Mouse (Mus musculus): ENCODE results near the gene Tmub1.
A peak's percentile ranks its signal among the peaks of the same experiment; 100 is the strongest.

The Tmub1 gene

DNA sequence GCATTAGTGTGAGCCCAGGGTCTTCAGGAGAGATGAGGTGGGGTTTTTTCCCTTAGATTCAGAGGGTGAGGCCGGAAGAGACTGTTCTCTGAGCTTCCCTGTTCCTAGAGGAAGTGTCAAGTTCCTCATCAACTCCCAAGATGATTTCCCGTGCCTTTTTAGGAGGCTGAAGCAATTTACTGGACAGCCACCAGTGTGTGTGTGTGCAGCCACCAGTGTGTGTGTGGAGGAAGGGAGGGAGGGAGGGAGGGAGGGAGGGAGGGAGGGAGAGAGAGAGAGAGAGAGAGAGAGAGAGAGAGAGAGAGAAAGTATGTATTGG is 6.3 kb upstream of the Tmub1 start:
- no peak for DNase-seq (ENCODE audit: low spot score)

DNA sequence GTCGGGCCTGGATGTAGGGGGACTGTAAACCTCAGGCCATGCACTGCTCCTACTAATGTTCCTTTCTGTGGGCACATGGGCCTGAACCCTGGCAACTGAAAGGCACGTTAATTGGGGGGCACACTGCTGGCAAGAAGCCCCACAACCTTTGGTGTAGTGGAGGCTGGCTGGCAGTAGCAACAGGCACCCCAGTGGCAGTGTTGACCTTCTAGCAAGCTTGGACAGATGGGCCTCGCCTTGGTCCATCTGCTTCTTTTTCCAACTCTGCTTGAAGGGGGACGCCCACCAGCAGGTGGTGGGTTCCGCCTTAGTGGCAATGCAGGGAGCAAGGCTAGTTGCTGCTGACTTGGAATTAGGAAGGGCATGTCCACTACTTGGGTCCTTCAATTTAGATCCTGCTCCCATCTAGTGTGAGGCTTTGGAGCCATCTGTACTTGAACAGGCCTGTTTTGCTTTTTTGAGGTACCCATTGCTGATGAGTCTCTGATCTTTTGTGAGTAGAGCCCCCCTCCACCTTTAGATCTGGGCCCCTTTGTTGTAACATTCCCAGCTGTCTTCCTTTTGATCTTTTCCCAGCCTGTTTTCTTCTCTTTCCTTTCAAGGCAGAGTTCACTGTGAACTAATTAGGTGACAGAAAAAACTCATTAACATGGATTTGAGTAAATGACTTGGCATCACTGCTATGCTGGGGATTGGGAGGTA is 5.8 kb upstream of the Tmub1 start:
- DNase-seq (ENCODE audit: low spot score), result no peak

DNA sequence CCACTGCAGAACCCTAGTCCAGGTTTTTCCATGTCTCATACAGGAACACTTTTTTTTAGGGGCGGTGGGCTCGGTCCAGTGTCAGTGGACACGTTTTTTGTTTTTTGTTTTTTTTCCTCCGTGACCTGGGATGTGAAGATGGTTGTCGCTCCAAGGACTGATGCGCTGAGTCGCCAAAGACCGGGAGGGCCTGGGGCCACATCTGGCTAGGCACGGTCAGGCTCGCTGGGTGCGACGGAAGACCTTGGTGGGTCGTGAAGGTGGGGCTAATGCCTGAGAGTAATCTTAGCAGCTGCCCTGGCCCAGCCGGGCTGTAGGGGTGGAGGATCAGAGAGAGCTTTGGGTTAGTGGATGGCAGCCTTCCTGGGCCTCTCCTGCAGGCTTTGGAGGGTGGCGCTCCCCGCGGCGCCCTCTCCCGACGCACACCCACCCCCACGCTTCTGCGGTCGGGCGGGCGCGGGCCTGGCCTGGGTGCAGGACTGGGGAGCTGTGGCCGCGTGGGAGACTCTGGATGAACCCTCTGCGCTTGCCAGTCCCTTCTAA is 5.1 kb upstream of the Tmub1 start:
- DNase-seq (ENCODE audit: low spot score), result no peak

DNA sequence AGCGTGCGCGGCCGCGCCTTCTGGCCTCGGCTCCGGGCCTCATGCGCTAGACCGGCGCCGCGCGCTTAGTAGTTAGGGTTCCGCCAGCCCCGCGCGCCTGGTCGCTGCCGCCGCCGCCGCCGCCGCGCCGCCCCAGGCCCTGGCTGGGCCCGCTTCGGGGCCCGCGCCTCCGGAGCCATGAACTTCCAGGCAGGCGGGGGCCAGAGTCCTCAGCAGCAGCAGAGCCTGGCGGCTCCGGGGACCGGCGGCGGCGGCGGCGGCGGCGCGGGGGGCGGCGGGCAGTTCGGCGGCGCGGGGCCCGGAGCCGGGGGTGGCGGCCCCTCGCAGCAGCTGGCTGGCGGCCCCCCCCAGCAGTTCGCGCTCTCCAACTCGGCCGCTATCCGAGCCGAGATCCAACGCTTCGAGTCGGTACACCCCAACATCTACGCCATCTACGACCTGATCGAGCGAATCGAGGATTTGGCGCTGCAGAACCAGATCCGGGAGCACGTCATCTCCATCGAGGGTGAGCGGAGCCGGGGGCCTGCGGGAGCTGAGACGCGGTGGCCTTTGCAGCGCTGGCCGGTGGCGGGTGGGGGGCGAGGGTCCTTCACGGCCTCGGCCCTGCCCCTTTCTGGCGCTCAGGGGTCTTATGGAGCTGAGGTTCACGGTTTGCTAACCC is 4.5 kb upstream of the Tmub1 start, which contains the start of gene Agap3:
Gene Agap3, plus strand, starts transcription at position 148 of the 661 bp plus-strand sequence.
- DNase-seq (ENCODE audit: low spot score), result no peak

DNA sequence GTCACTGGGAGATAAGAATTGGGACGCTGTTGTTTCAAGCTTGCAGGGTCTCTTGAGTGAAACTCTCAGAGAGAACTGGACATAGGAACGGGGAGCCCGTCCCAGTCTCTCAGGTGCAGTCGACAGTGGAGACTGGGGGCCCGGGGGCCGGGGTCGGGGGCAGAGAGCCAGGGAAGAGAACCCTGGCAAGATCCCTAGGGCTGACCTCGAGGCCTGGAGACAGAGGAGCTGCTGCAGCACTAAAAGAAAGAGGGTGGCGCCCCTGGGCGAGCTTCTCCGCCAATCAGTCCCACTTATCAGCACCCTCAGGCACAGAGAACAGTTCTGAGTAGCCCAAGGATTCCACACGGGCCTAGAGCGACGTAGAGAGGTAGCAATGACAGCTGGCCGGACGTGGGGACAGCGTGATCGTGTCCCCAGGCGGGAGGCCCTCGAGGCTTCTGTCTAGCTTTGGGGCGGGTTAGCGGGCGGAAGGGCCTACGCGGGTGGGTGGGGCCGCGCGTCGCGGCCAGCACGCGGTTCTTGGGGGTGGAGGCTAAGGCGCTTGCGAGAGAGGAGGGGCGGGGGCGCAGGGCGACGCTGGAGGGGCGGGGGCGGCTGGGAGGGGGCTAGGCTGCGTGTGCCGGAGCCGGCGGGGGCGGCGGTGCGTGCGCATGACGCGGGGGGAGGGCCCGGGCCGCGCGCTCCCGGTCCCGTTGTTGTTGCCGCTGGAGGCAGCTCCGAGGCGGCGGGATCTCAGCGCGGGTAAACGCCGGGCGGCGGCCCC is 3.8 kb upstream of the Tmub1 start:
- DNase-seq (ENCODE audit: low spot score), result peak; percentile 70

DNA sequence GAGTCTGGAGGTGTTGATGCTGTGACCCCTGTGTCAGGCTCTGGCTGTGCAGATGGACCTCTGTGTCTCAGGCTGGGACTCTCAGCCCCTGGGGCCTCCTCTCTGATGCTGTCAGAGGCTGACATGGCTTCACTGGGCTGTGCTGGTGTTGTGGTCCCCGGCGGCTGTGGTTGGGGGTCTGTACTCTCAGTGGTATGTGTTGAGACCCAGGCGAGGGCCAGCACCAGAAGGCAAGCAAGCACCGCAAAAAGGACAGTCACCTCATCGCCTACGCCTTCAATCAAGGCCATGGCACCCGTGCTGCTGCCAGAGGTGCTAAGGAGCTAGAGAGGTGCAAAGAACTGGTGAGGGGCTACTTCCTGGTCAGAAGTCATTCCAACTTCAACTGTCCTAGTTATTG is 1.0 kb downstream of the Tmub1 start:
- DNase-seq (ENCODE audit: low spot score), result no peak

DNA sequence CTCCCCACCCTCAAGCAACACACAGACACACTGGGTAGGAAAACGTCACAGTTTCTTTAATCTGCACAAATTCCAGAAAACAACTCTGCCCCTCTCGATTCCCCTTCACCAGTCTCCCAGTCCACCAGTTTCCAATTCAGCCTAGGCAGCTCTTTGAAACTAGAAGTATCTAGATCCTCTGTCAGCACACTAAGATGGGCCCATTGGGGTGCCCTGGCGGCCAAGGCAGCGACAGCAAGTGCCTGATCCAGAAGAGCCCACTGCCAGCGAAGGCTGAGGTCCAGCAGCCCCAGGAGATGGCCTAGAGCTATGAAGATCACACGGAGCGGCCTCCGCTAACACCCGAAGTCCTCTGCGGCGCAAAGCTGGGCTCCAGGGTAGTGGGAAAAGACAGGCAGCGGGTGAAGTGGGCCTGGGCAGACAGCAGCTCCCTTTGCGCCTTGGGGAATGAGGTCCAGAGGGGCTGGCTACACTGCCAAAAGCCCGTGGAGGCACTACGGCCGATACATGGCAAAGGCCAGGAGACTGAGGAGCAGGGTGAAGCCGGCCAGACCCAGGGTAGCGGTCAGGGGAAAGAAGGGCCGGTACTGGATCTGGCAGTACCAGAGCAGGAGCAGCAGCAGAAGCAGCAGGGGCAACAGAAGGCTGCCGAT is 2.1 kb downstream of the Tmub1 start:
- DNase-seq (ENCODE audit: low spot score), result no peak

DNA sequence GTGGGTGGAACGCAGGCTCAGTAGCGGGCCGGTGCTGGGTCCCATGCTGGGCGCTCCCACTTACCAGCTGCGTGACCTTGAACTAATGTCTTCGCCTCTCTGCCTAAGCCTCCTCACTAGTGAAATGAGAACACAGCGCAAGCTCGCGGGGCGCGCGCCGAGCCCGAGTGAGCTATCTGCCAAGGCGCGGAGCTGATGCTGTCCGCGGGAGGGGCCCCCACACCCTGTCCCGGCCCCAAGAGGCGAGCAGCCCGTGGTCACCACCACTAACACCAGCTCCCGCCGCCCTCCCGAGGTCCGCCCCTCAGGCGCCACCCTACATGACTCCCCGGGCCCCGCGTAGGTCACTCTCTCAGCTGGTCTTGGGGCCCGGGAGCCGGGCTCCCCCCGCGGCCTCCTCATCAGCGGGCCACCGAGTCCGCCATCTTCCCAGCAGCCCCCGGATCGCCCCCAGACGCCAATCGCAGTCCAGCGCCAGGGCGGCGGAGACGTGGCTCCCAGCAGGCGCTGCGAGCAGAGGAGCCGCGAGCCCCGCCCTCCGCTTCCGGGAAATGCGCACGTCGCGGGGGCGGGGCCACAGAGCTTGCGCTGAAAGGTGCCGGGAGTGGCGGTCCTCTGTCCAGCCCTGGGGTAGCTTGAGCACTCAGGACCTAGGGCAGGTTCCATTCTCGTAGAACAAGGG is 2.8 kb downstream of the Tmub1 start, which contains the start of gene Fastk:
Gene Fastk, minus strand, starts transcription at position 542 of the 682 bp plus-strand sequence.
- peak; percentile 88 for DNase-seq (ENCODE audit: low spot score)

DNA sequence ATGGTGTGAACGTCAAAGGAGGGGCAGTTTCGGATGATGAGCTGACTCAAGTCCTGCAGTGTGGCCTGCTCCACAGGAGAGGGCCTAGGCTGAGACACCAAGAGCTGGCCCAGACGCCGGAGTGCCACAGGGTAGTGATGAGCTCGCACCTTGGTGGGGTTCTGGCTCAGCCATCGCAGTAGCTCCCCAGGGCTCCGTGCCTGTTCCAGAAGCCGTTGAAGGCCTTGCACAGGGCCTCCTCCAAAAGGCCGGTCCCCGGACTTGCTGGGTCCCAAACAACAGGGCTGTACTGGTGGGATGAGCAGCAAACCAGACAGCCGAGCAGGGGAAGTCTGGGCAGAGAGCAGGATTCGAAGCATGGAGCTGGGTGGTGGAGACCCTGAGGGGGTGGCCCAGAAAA is 3.7 kb downstream of the Tmub1 start:
- DNase-seq (ENCODE audit: low spot score), result no peak

DNA sequence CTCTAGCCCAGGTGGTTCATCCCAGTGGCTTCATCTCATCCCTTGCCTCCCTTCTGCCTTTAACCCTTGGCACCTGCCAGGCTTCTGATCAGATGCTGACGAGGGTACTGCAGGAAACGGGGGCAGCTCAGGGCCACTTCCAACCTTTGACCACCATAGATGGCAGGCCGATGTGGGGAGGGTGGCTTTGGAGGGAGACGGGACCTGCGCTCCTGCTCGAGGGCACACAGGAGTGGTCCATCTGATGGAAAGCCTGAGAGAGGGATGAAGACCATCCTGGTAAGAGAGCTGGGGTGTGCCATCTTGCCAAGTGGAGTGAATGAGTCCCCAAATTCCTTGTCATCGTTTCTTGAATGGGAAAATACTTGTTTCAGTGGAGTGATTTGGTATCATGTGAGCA is 4.5 kb downstream of the Tmub1 start:
- DNase-seq (ENCODE audit: low spot score), result no peak

DNA sequence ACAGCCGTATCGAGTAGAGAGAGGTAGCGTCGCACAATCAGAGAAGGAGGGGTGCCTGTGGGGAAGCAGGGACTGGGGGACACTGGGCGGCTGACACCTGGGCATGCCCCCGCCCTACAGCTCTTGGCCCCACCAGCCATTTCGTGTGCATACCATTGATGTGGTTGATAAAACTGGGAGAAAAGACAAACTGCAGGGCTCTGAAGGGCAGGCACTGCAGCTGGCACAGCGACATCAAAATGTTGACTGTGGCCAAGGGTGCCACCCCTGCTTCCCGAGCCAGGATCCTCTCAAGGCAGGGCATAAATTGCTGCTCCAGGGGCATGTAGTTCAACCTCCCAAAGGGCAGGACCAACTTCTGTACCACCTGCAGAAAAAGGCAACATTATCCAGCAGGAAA is 5.6 kb downstream of the Tmub1 start:
- no peak for DNase-seq (ENCODE audit: low spot score)

DNA sequence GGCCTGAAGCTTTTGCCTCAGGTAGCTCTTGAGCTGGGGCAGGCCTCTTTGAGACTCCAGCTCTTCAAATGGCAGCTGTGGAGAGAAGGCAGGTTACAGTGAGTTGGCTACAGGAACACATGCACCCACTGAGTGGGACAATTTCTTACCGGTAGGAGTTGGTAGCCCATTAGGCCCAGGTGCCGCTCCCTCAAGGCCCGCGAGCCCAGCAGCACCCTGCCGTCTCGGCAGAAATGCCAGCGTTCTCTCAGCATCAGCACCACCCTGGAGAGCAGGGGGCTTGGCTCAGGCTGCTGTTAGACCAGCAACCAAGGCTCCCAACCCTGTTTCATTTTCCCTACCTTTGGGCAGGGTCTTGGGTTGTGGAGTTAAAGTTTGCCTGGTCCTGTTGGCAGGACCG is 6.5 kb downstream of the Tmub1 start:
- no peak for DNase-seq (ENCODE audit: low spot score)

DNA sequence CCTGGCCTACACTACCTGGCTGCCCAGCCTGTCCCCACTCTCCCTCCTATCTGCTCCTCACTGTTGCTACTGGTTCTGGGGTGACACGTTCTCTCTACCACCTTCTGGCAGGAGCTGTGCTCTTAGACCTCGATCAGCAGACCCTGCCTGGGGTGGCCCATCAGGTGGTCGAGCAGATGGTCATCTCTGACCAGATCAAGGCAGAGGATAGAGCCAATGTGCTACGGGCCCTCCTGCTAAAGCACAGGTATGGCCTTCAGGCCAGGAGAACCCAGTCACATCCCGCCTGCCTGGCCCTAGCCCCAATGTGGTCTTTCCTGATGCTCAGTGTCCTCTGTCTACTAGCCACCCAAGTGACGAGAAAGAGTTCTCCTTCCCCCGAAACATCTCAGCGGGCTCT is 13.7 kb downstream of the Tmub1 start:
- DNase-seq (ENCODE audit: low spot score), result no peak

DNA sequence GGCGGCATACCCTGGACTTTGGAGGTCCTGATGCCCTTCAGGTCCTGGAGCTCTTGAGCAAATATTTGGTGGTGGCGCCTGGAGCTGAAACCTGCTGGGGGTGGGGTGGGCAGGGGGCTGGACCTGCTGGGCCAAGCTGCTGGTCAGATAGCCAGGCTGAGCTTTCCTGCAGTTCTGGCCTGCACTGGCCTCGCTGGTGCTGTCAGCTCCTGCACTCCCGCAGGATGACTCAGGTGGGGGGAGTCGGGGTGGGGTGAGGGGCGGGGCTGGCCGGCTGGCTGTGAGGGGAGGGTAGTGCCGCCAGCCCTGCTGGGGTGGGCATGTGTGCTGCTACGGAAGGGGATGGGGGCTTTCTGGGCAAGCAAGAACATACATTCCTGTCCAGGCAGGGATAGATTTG is 19.1 kb downstream of the Tmub1 start:
- DNase-seq (ENCODE audit: low spot score), result no peak

DNA sequence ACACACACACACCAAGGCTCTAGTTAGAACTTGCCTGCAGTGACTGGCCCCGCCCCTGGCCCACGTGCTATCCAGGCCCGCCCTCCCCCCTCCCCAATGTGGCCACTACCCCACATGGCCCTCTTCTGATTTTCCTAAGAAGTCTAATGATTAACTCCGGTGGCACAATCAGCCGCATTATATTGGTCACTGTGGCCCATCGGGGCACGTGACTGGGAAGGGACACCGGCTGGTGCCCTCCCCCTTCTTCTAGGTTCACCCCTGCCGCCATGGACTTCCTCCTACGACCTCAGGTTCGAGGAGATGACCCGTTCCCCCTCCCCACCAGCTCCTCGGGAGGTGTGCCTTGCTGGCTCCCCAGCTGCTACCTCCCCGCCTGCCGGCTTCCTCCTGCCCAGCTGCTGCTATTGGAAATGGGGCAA is 19.7 kb downstream of the Tmub1 start:
- DNase-seq (ENCODE audit: low spot score), result no peak

DNA sequence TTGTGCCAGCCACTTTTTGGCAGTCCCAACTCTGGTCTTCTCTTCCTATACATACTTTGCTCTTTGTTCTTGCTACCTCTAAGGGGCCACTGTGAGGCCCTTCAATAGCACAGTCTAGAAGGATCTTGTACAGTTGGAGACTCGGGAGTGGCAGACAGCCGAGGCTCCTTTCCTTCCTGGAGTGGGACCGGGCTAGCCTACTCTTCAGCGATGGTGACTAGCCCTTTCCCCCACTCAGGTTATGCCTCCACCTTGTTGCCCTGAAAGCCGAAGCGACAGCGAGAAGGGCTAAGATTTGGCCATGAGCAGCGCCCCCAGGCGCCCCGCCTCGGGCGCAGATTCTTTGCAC is 20.4 kb downstream of the Tmub1 start:
- no peak for DNase-seq (ENCODE audit: low spot score)

DNA sequence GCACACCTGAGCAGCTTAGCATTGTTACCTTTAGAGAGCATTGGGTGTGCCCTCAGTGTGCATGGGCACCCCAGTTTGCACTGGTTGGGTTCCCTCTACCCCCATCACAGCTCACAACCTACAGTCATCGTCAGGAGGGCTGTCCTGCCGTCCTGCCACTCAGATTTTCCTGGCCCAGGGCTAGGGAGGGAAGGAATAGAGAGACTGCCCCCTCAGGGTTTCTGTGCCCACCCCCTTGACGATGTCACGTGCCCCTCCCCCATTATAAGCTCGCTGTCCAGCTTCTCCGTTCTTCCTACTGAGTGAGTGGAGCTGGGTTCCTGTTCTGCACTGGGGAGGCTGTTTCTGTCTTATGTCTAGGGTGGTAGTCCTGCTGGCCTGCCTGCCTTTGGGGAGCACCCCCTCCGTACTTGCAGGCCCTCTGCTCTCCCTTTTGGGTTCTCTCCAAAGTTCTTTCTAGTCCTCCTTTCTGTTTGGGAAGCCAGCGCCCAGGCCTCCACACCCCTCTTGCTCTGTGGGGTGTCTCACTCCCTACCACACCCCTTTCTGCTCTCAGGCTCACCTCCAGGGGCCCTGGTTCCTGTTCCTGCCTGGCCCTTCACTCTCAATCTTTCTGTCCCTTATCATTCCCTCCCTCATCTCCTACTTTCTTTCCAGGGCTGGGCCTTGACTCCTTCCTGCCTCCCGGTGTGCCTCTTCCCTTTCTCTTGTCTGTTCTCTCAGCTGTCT is 20.9 kb downstream of the Tmub1 start:
- no peak for DNase-seq (ENCODE audit: low spot score)

DNA sequence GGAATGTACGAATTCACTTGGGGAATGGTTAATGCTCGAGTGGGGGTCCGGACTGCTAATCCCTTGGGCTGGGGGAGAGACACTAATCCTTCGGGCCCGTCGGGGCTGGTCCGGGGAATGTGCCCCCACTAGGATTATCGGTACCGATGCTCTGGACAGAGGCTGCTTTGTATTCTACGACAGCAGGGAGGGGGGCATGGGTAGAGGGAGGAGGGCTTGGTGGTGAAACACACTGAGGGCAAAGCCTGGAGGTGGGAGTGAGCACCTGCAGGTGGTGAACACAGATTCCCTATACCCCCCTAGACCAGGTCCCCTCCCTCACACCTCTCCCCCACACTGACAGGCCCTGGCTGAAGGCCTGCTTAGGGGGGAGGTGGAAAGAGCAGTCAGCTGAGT is 21.6 kb downstream of the Tmub1 start:
- DNase-seq (ENCODE audit: low spot score), result no peak

DNA sequence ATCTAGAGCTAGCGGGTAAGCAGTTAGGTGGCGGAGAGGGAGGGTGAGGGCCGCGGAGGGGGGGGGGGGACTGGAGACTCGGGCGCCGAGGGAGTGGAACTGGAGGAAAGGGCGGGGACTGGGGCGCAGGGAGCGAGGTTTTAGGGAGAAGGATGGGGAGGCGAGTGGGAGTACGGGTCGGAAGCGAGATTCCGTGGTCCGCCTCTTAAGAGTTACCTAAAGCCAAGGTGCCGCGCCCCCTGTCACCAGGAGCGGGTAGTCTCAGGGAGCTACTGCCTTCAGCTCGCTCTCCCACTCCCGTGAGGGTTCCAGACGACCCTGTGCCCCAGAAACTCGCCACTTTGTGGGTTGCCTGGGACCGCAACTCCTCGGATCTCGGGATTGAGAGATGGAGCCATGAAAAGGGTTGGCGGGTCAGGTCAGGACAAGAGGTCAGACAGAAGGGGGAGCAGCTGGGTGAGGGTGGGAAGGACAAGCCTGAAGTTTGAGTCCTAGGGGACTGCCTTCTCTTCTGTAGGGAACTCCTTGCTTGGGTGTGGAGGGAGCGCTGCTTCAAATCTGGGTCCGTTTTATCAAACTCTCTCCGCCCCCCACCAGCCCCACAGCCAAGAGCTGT is 22.1 kb downstream of the Tmub1 start:
- no peak for DNase-seq (ENCODE audit: low spot score)

DNA sequence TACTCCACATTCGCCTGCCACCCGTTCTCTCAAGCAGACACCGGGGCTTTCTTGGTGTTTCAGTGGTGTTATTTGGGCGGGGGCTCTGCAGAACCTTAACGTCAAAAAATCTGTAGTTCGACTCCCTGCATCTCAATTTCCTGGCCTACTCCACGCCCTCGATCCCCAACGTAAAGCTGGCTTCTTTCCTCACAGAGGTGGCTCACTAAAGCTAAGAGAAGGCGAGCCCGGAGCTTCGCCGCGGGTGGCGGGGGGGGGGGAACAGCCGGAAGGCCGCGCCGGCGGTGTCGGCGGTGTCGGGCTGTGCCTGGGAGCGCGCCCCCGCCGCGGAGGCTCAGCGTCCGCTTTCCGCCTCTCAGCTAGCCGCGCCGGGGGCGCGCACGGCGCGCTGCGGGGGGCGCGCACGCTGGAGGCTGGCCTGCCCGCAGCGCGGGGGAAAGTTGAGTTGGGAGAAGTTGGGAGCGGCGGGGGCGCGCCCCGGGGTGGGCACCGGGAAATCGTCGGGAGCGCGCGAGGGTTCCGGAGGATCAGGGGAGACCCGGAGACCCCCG is 22.7 kb downstream of the Tmub1 start:
- no peak for DNase-seq (ENCODE audit: low spot score)

Measured in left cerebral cortex, adult 11 months (tissue).